Mouse (Mus musculus) intestine, embryonic 14.5 days (tissue): Measurements from ENCODE around the gene Frmd6. TPM values are rescaled to one million over a fixed set of nuclear protein-coding genes. Genes with fewer than 3 reads are reported as not detected.

Source experiments
- ATAC-seq: fragments of 200-750 bp; cut with Nextera tagmentation; replicated peaks from 2 replicates; pipeline ENCODE4 v1.8.0; 2017; ENCODE audit warnings: low read depth, moderate number of reproducible peaks, moderate TSS enrichment, moderate library complexity; ENCODE audit not compliant: low FRiP score, low TSS enrichment
- DNase-seq: peaks from one replicate; pipeline ENCODE4 v3.0.0-alpha.2; 2018; ENCODE audit warnings: low spot score
- H3K27ac ChIP-seq: fragments of 300-500 bp; sonication (generic); 2 replicates; pipeline ENCODE4 v1.5.1; 2014; ENCODE audit warnings: low read depth, mild to moderate bottlenecking, control low read depth
- H3K27me3 ChIP-seq: fragments of 300-500 bp; sonication (generic); replicated peaks from 2 replicates; pipeline ENCODE4 v1.6.1; 2014; ENCODE audit warnings: low read length, control low read depth; ENCODE audit not compliant: control insufficient read depth, insufficient read depth
- H3K36me3 ChIP-seq: fragments of 300-500 bp; sonication (generic); 2 replicates; pipeline ENCODE4 v1.6.1; 2014; ENCODE audit warnings: low read length, control low read depth; ENCODE audit not compliant: control insufficient read depth, insufficient read depth
- H3K4me1 ChIP-seq: fragments of 300-500 bp; sonication (generic); replicated peaks from 2 replicates; pipeline ENCODE4 v1.6.1; 2014; ENCODE audit warnings: low read length, control low read depth, mixed read lengths; ENCODE audit not compliant: control insufficient read depth, insufficient read depth
- H3K4me2 ChIP-seq: fragments of 300-500 bp; sonication (generic); 2 replicates; pipeline ENCODE4 v1.6.1; 2014; ENCODE audit warnings: low read length
- H3K4me3 ChIP-seq: fragments of 300-500 bp; sonication (generic); 2 replicates; pipeline ENCODE4 v1.5.1; 2014; ENCODE audit warnings: low read depth, low read length, control low read depth, mixed read lengths
- H3K9ac ChIP-seq: fragments of 300-500 bp; sonication (generic); 2 replicates; pipeline ENCODE4 v1.6.1; 2014; ENCODE audit warnings: mild to moderate bottlenecking, low read length
- H3K9me3 ChIP-seq: fragments of 300-500 bp; sonication (generic); 2 replicates; pipeline ENCODE4 v1.6.1; 2016; ENCODE audit warnings: low read length, control low read depth; ENCODE audit not compliant: control insufficient read depth
- WGBS: fragments of 180-500 bp; shearing (Covaris S2); extraction: QIAGEN DNeasy Blood & Tissue Kit; methylation state at CpG from one replicate; pipeline ENCODE4 v1.1.7; 2014; 5-methylcytosine and 5-hydroxymethylcytosine counted together
- polyA plus RNA-seq: library from polyadenylated mRNA; unstranded; fragments of >200 nt; fragmentation: Nextera tagmentation; extraction: Ambion mirVana; gene quantifications from 2 replicates; pipeline ENCODE4 v1.2.1, GENCODE M21; 2014

Frmd6 gene
- polyA plus RNA-seq, 1 experiment from 2014 or later = 17.5 TPM

GRCm38 (mm10) chr12:70783475-70784239 is 41.7 kb upstream of the Frmd6 start:
- Histone ChIP-seq H3K9me3 (no peaks in the 10 kb centered on the region), H3K27ac (no peak overlapping the region), H3K4me2 (0 out of 2 replicates have a peak overlapping the region, but pooled peaks have one; percentile 14), H3K27me3 (no peaks in the 10 kb centered on the region), H3K4me3 (no peak overlapping the region), H3K4me1 (no peaks in the 10 kb centered on the region), H3K9ac (no peak overlapping the region), H3K36me3 (no peaks in the 10 kb centered on the region)
- 29% methylated on average over 22 of the region's 22 CpGs for WGBS
- DNase-seq = no peak
- ATAC-seq = no peak

DNA sequence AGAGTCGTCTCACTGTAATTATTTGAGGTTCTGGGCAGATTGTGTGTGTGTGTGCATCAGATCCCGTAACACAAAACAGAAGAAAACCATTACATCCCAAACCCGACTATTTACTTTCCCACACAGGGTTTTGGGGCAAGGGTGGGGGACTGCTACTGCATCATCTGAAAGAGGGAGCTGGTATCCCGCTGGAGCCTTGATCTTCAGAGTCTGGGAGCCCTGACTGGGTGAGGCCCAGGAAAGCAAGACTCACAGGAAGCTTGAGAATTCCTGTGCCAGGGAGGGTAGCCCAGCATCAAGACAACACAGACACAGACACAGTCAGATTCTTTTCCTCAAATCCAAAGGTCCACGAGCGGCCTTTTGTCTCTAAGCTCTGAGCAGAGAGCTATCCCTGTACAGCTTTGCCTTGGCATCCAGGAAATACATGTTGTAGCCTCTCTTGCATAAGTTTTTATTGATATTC is 41.0 kb upstream of the Frmd6 start:
- H3K9ac ChIP-seq = no peak overlapping the region
- ATAC-seq = no peak
- H3K4me3 ChIP-seq = no peak overlapping the region
- no peaks in the 10 kb centered on the region for H3K4me1 ChIP-seq
- DNase-seq = no peak
- no peaks in the 10 kb centered on the region for H3K27me3 ChIP-seq
- no peaks in the 10 kb centered on the region for H3K9me3 ChIP-seq
- 0 out of 2 replicates have a peak overlapping the region, but pooled peaks have one; percentile 14 for H3K4me2 ChIP-seq
- no peak overlapping the region for H3K27ac ChIP-seq
- no peaks in the 10 kb centered on the region for H3K36me3 ChIP-seq
- 40% methylated on average over 6 of the region's 6 CpGs for WGBS

GRCm38 (mm10) chr12:70789341-70789740 is 36.0 kb upstream of the Frmd6 start:
- WGBS = 85% methylated on average over 6 of the region's 6 CpGs
- H3K27me3 ChIP-seq = no peaks in the 10 kb centered on the region
- H3K4me3 ChIP-seq = no peak overlapping the region
- no peak overlapping the region for H3K4me2 ChIP-seq
- no peak overlapping the region for H3K9ac ChIP-seq
- H3K9me3 ChIP-seq = no peaks in the 10 kb centered on the region
- ATAC-seq = no peak
- no peak for DNase-seq
- H3K36me3 ChIP-seq = no peaks in the 10 kb centered on the region
- H3K4me1 ChIP-seq = no peaks in the 10 kb centered on the region
- H3K27ac ChIP-seq = no peak overlapping the region

DNA sequence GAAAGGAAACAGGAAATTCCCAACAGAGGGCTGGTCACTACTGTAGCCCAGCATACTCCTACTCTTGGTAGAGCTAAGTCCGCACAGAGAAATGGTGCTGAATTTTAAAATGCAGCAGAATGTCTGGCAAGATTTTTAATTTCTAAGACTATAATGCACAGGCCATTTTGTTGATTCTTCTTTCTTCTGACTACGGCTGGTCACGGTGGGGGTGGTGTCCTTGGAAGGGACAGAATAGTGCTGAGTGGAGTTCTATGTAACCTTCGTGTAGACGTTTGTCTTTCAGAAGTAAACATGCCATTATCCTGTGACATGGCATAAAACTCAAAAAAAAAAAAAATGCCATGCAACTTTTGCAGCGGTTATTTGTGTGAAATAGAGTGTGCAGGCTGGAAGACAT is 32.0 kb upstream of the Frmd6 start:
- H3K27ac ChIP-seq = no peak overlapping the region
- no peak overlapping the region for H3K9ac ChIP-seq
- no peaks in the 10 kb centered on the region for H3K36me3 ChIP-seq
- H3K27me3 ChIP-seq = no peaks in the 10 kb centered on the region
- H3K4me1 ChIP-seq = no peaks in the 10 kb centered on the region
- no peak for DNase-seq
- H3K4me2 ChIP-seq = no peak overlapping the region
- no peak overlapping the region for H3K4me3 ChIP-seq
- H3K9me3 ChIP-seq = no peaks in the 10 kb centered on the region
- WGBS = 69% methylated on average over 6 of the region's 6 CpGs
- no peak for ATAC-seq

- no peak overlapping the region for H3K4me3 ChIP-seq
- H3K4me1 ChIP-seq = peaks cover 7% of the 10 kb centered on the region
- no peaks in the 10 kb centered on the region for H3K36me3 ChIP-seq
- H3K27me3 ChIP-seq = no peaks in the 10 kb centered on the region
- ATAC-seq = no peak
- WGBS = 49% methylated on average over 16 of the region's 16 CpGs
- H3K4me2 ChIP-seq = no peak overlapping the region
- no peaks in the 10 kb centered on the region for H3K9me3 ChIP-seq
- H3K9ac ChIP-seq = no peak overlapping the region
- no peak overlapping the region for H3K27ac ChIP-seq
- DNase-seq = no peak
These were observed 30.5 kb upstream of the Frmd6 start for GRCm38 (mm10) chr12:70794543-70795388.

DNA sequence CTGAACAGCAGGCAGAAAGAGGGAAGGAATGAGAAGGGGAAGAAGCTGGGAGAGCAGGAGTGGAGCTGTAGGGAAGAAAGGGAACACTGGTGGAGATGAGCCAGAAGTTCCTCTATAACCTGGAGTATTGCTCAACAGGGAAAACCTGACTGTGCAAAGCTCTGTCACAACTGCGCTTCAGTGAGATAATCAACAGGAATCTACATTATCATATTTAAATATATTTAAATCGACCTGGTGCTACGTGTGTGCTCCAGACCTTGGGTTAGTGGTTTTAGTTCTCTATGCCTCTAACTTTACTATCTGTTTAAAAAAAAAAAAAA is 30.0 kb upstream of the Frmd6 start:
- 81% methylated on average over 3 of the region's 3 CpGs for WGBS
- DNase-seq = no peak
- H3K27ac ChIP-seq = no peak overlapping the region

DNA sequence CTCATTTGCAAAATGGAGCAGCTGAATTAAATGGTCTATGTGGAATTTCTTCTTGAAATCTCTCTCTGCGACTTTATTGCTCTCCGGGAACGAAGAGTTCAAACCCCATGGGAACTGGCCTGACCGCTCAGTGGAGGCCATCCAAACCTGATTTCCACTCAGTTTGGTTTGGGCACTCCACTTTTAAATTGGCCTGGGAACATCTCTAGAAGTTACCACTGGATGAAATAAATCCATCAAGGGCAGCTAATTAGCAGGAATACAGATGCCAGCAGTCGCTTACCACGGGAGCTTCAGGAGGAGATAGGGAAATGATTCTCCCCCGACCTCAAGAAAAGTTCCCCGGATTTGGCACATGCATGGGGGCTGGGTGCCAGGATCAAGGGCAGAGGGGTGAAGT is 26.8 kb upstream of the Frmd6 start:
- H3K4me3 ChIP-seq = no peak overlapping the region
- no peak overlapping the region for H3K9ac ChIP-seq
- ATAC-seq (no peak), DNase-seq (no peak)
- no peaks in the 10 kb centered on the region for H3K36me3 ChIP-seq
- 60% methylated on average over 8 of the region's 8 CpGs for WGBS
- H3K9me3 ChIP-seq = no peaks in the 10 kb centered on the region
- peaks cover 11% of the 10 kb centered on the region for H3K4me1 ChIP-seq
- no peaks in the 10 kb centered on the region for H3K27me3 ChIP-seq
- H3K27ac ChIP-seq = no peak overlapping the region
- no peak overlapping the region for H3K4me2 ChIP-seq

More for the DNA sequence above, 30.0 kb upstream of the Frmd6 start:
- H3K27me3 ChIP-seq = no peaks in the 10 kb centered on the region
- peaks cover 11% of the 10 kb centered on the region for H3K4me1 ChIP-seq
- H3K9ac ChIP-seq = no peak overlapping the region
- no peaks in the 10 kb centered on the region for H3K36me3 ChIP-seq
- no peak overlapping the region for H3K4me2 ChIP-seq
- H3K9me3 ChIP-seq = no peaks in the 10 kb centered on the region
- no peak overlapping the region for H3K4me3 ChIP-seq
- ATAC-seq = no peak

GRCm38 (mm10) chr12:70799231-70800002 is 25.9 kb upstream of the Frmd6 start:
- Histone ChIP-seq H3K9me3 (no peaks in the 10 kb centered on the region), H3K4me2 (peak overlapping the region; percentile 23), H3K4me1 (peaks cover 11% of the 10 kb centered on the region), H3K4me3 (no peak overlapping the region), H3K36me3 (no peaks in the 10 kb centered on the region), H3K27me3 (no peaks in the 10 kb centered on the region), H3K9ac (no peak overlapping the region), H3K27ac (no peak overlapping the region)
- WGBS = 22% methylated on average over 19 of the region's 19 CpGs
- DNase-seq (peak; percentile 73), ATAC-seq (peak; percentile 76)
